Mouse (Mus musculus) right cerebral cortex, postnatal 25 days (tissue): ENCODE data around the gene Gm15319.
"Not testable (repeated sequence)": the region's sequence is repeated elsewhere in the genome, so short reads cannot be mapped to it uniquely, and the experiment has no call there.

Experiments used
- DNase-seq: peaks from one replicate; pipeline ENCODE4 v3.0.0; 2022

Gm15319 gene

GRCm38 (mm10) chr8:20296803-20297702 is 66.0 kb downstream of the Gm15319 start:
- DNase-seq = peak; percentile 79

GRCm38 (mm10) chr8:20295881-20296280 is 67.1 kb downstream of the Gm15319 start:
- DNase-seq = not testable (repeated sequence)

- DNase-seq = not testable (repeated sequence)
Measured at GRCm38 (mm10) chr8:20294826-20295225, 68.2 kb downstream of the Gm15319 start.

GRCm38 (mm10) chr8:20293966-20294365 is 69.0 kb downstream of the Gm15319 start:
- DNase-seq = not testable (repeated sequence)

- DNase-seq = not testable (repeated sequence)
Measured at GRCm38 (mm10) chr8:20290015-20290414, 73.0 kb downstream of the Gm15319 start.

- not testable (repeated sequence) for DNase-seq
Measured at GRCm38 (mm10) chr8:20288878-20289277, 74.1 kb downstream of the Gm15319 start.

- DNase-seq = not testable (repeated sequence)
Measured at GRCm38 (mm10) chr8:20287706-20288105, 75.3 kb downstream of the Gm15319 start.
